Mouse (Mus musculus) MEL (cell line): ENCODE measurements around the gene Gm1043. TPM values are rescaled to one million over a fixed set of nuclear protein-coding genes. Genes with fewer than 3 reads are reported as not detected.
A peak's percentile ranks its signal among the peaks of the same experiment; 100 is the strongest.

Experiments
- DNase-seq: peaks from one replicate; pipeline ENCODE4 v3.0.0; 2011; ENCODE audit warnings: low read depth, low spot score
- H3K27ac ChIP-seq: 2 replicates; pipeline ENCODE4 v1.5.1; 2012; ENCODE audit warnings: low read depth, mild to moderate bottlenecking, control low read depth, low read length, moderate library complexity; ENCODE audit not compliant: control insufficient read depth
- H3K27me3 ChIP-seq, 2 experiments: fragments of 150-350 bp in 1 of 2; sonication (generic) in 1 of 2; 2 replicates each; pipeline ENCODE4 v1.6.1; 2012; ENCODE audit warnings: low read length in 2 of 2, mild to moderate bottlenecking in 2 of 2, improper control_type of control experiment in 1 of 2, moderate library complexity in 1 of 2; ENCODE audit not compliant: insufficient read depth in 2 of 2, control insufficient read depth in 1 of 2
- H3K36me3 ChIP-seq, 2 experiments: 2 replicates each; pipeline ENCODE4 v1.6.1; 2012 to 2014; ENCODE audit warnings: low read length in 2 of 2, improper control_type of control experiment in 1 of 2, inconsistent platforms in 1 of 2, mild to moderate bottlenecking in 1 of 2; ENCODE audit not compliant: insufficient read depth in 2 of 2, control insufficient read depth in 1 of 2
- H3K4me1 ChIP-seq, 2 experiments: fragments of 150-350 bp in 1 of 2; sonication (generic) in 1 of 2; 2 replicates each; pipeline ENCODE4 v1.6.1; 2012; ENCODE audit warnings: low read length in 2 of 2, improper control_type of control experiment in 1 of 2, mild to moderate bottlenecking in 1 of 2; ENCODE audit not compliant: insufficient read depth in 2 of 2, control insufficient read depth in 1 of 2
- H3K4me3 ChIP-seq, 2 experiments: fragments of 150-350 bp in 1 of 2; sonication (generic) in 1 of 2; 2 replicates each; pipeline ENCODE4 v1.5.1; 2012; ENCODE audit warnings: low read depth in 2 of 2, low read length in 2 of 2, mild to moderate bottlenecking in 2 of 2, moderate library complexity in 2 of 2, control low read depth in 1 of 2, improper control_type of control experiment in 1 of 2; ENCODE audit not compliant: control insufficient read depth in 1 of 2, insufficient read depth in 1 of 2
- H3K79me2 ChIP-seq: 2 replicates; pipeline ENCODE4 v1.6.1; 2012; ENCODE audit warnings: mild to moderate bottlenecking, low read length, moderate library complexity; ENCODE audit not compliant: control insufficient read depth, poor library complexity, insufficient read depth
- H3K9ac ChIP-seq: 2 replicates; pipeline ENCODE4 v1.6.1; 2012; ENCODE audit warnings: low read depth, mild to moderate bottlenecking, control low read depth, low read length, moderate library complexity; ENCODE audit not compliant: control insufficient read depth, poor library complexity, severe bottlenecking
- H3K9me3 ChIP-seq: fragments of 150-350 bp; sonication (generic); replicated peaks from 2 replicates; pipeline ENCODE4 v1.6.1; 2012; ENCODE audit warnings: mild to moderate bottlenecking, low read length, improper control_type of control experiment, moderate library complexity; ENCODE audit not compliant: insufficient read depth
- BHLHE40 ChIP-seq: IDR thresholded peaks from 2 replicates; pipeline ENCODE4 v1.6.1; 2012; ENCODE audit warnings: low read depth, mild to moderate bottlenecking, inconsistent platforms, low read length, improper control_type of control experiment, borderline replicate concordance
- CTCF ChIP-seq, 3 experiments: IDR thresholded peaks in 2 of 3; conservative IDR thresholded peaks in 1 of 3; 2 replicates each; pipeline ENCODE4 v1.5.1; 2011 to 2012; ENCODE audit warnings: low read length in 3 of 3, low read depth in 2 of 3, mild to moderate bottlenecking in 2 of 3, improper control_type of control experiment in 1 of 3, inconsistent platforms in 1 of 3, mixed read lengths in 1 of 3, moderate library complexity in 1 of 3; ENCODE audit not compliant: control insufficient read depth in 1 of 3, insufficient read depth in 1 of 3, poor library complexity in 1 of 3, severe bottlenecking in 1 of 3
- E2F4 ChIP-seq: IDR thresholded peaks from 2 replicates; pipeline ENCODE4 v1.6.1; 2011; ENCODE audit warnings: low read depth, low read length, improper control_type of control experiment, borderline replicate concordance
- EP300 ChIP-seq, 2 experiments: IDR thresholded peaks; 2 replicates each; pipeline ENCODE4 v1.6.1; 2011; ENCODE audit warnings: improper control_type of control experiment in 2 of 2, low read length in 2 of 2, low read depth in 1 of 2, mild to moderate bottlenecking in 1 of 2
- ETS1 ChIP-seq: IDR thresholded peaks from 2 replicates; pipeline ENCODE4 v1.6.1; 2012; ENCODE audit warnings: low read depth, mild to moderate bottlenecking, inconsistent platforms, low read length, improper control_type of control experiment, moderate library complexity
- HCFC1 ChIP-seq: IDR thresholded peaks from 2 replicates; pipeline ENCODE4 v1.6.1; 2012; ENCODE audit warnings: low read depth, mild to moderate bottlenecking, inconsistent platforms, low read length, improper control_type of control experiment, moderate library complexity
- JUND ChIP-seq: IDR thresholded peaks from 2 replicates; pipeline ENCODE4 v1.6.1; 2011; ENCODE audit warnings: low read depth, mild to moderate bottlenecking, improper control_type of control experiment, low read length
- KAT2A ChIP-seq: conservative IDR thresholded peaks from 2 replicates; pipeline ENCODE4 v1.6.1; 2012; ENCODE audit warnings: low read depth, low read length, improper control_type of control experiment, inconsistent platforms
- MAZ ChIP-seq: IDR thresholded peaks from 2 replicates; pipeline ENCODE4 v1.6.1; 2012; ENCODE audit warnings: low read depth, mild to moderate bottlenecking, inconsistent platforms, low read length, improper control_type of control experiment
- MEF2A ChIP-seq: IDR thresholded peaks from 2 replicates; pipeline ENCODE4 v1.6.1; 2014; ENCODE audit warnings: low read depth, mild to moderate bottlenecking, inconsistent platforms, low read length, improper control_type of control experiment; ENCODE audit not compliant: poor library complexity, insufficient replicate concordance, severe bottlenecking; ENCODE audit errors: extremely low read depth
- NELFE ChIP-seq: IDR thresholded peaks from 2 replicates; pipeline ENCODE4 v1.6.1; 2011; ENCODE audit warnings: low read depth, low read length, improper control_type of control experiment
- POLR2A ChIP-seq, 2 experiments: IDR thresholded peaks; 2 replicates each; pipeline ENCODE4 v1.6.1; 2011 to 2012; ENCODE audit warnings: low read length in 2 of 2, mild to moderate bottlenecking in 2 of 2, control low read depth in 1 of 2, improper control_type of control experiment in 1 of 2, low read depth in 1 of 2, moderate library complexity in 1 of 2; ENCODE audit not compliant: control insufficient read depth in 1 of 2, insufficient read depth in 1 of 2, poor library complexity in 1 of 2
- RAD21 ChIP-seq: IDR thresholded peaks from 2 replicates; pipeline ENCODE4 v1.6.1; 2011; ENCODE audit warnings: mild to moderate bottlenecking, low read depth, low read length, improper control_type of control experiment
- SMC3 ChIP-seq: IDR thresholded peaks from 2 replicates; pipeline ENCODE4 v1.6.1; 2011; ENCODE audit warnings: low read depth, low read length, improper control_type of control experiment
- UBTF ChIP-seq: IDR thresholded peaks from 2 replicates; pipeline ENCODE4 v1.6.1; 2012; ENCODE audit warnings: low read depth, mild to moderate bottlenecking, inconsistent platforms, low read length, improper control_type of control experiment, moderate library complexity, borderline replicate concordance; ENCODE audit not compliant: insufficient read depth
- USF1 ChIP-seq: IDR thresholded peaks from 2 replicates; pipeline ENCODE4 v1.6.1; 2014; ENCODE audit warnings: low read depth, mild to moderate bottlenecking, inconsistent platforms, low read length, improper control_type of control experiment, moderate library complexity
- ZC3H11A ChIP-seq: IDR thresholded peaks from 2 replicates; pipeline ENCODE4 v1.6.1; 2012; ENCODE audit warnings: low read depth, mild to moderate bottlenecking, inconsistent platforms, low read length, improper control_type of control experiment
- ZNF384 ChIP-seq: IDR thresholded peaks from 2 replicates; pipeline ENCODE4 v1.6.1; 2012; ENCODE audit warnings: low read depth, mild to moderate bottlenecking, inconsistent platforms, low read length, improper control_type of control experiment
- polyA plus RNA-seq, 2 experiments: library from polyadenylated mRNA; stranded (reverse) in 1 of 2; unstranded in 1 of 2; fragments of >175 nt in 1 of 2; fragments of >200 nt in 1 of 2; gene quantifications; 2 replicates each; pipeline versions ENCODE4 v1.2.1 to v1.2.4; 2012; ENCODE audit warnings: low replicate concordance in 2 of 2, low read depth in 1 of 2; ENCODE audit not compliant: insufficient read length in 2 of 2, insufficient read depth in 1 of 2, missing spikeins in 1 of 2
- total RNA-seq: library from RNA; depleted of rRNA; stranded (reverse); fragments of 300-350 nt; gene quantifications from 2 replicates; pipeline ENCODE4 v1.2.3, GENCODE M21; 2012

Gene Gm1043
- total and polyA plus RNA-seq, 3 experiments, result not detected

- Histone ChIP-seq H3K27ac (no peak overlapping the region), H3K36me3 (no peaks in the 10 kb centered on the region), H3K27me3 (no peaks in the 10 kb centered on the region), H3K4me1 (no peaks in the 10 kb centered on the region), H3K9ac (no peak overlapping the region), H3K9me3 (no peaks in the 10 kb centered on the region), H3K4me3 (no peak overlapping the region), H3K79me2 (no peaks in the 10 kb centered on the region)
- no peak for DNase-seq
- TF ChIP-seq ZC3H11A (no peak), ETS1 (no peak), RAD21 (no peak), MAZ (no peak), POLR2A (IDR thresholded peaks at IDR 0.05; ENCODE audit: control insufficient read depth in 1 of 2, insufficient read depth in 1 of 2, low read depth in 1 of 2, low read length in 2 of 2, poor library complexity in 1 of 2) (no peak), ZNF384 (no peak), MEF2A (no peak), BHLHE40 (no peak), EP300 (IDR thresholded peaks at IDR 0.05; ENCODE audit: low read depth in 1 of 2, low read length in 2 of 2) (no peak), USF1 (no peak), HCFC1 (no peak), KAT2A (no peak), UBTF (no peak), E2F4 (no peak), SMC3 (no peak), JUND (no peak)
Measured at GRCm38 (mm10) chr5:37117126-37117525, 32.0 kb downstream of the Gm1043 start.

DNA sequence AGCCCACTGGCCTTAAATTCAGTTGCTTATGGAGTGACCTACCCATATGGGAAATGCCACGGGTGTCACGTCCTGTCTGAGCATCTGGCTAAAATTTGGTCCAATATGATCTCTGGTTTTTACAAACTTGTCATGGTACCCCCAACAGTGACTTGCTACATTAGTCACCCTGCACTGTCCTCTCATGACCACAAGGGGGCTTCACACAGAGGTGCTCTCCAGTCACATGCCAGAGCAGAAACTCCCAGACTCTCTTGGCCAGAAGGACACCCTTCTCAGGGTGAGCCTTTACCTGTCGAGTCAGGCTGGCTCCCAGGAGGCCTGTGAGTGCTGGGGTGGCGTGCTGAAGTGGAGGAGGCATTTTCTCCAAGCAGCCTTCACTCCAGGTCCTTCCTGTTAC is 33.1 kb downstream of the Gm1043 start:
- Histone ChIP-seq H3K36me3 (no peaks in the 10 kb centered on the region), H3K4me3 (no peak overlapping the region), H3K79me2 (no peaks in the 10 kb centered on the region), H3K9ac (no peak overlapping the region), H3K27ac (no peak overlapping the region), H3K4me1 (no peaks in the 10 kb centered on the region), H3K27me3 (no peaks in the 10 kb centered on the region), H3K9me3 (no peaks in the 10 kb centered on the region)
- peak; percentile 6 for DNase-seq
- TF ChIP-seq CTCF (IDR thresholded peaks at IDR 0.05 in 2 of 3, conservative IDR thresholded peaks at IDR 0.05 in 1 of 3; ENCODE audit: control insufficient read depth in 1 of 3, insufficient read depth in 1 of 3, low read depth in 2 of 3, low read length in 3 of 3, poor library complexity in 1 of 3, severe bottlenecking in 1 of 3), result peak in 2 of 3 experiments; percentile 19 to 47; a peak in 4 of 6 replicates
- TF ChIP-seq NELFE, result no peak
